Mouse (Mus musculus): Measurements from ENCODE around the gene Vax1.
A peak's percentile ranks its signal among the peaks of the same experiment; 100 is the strongest.

The Vax1 gene

GRCm38 (mm10) chr19:59169143-59169935 lies 517 bp downstream of the Vax1 start:
- DNase-seq (ENCODE audit: low read depth): no peak

GRCm38 (mm10) chr19:59168386-59168905 lies 1.4 kb downstream of the Vax1 start:
- no peak for DNase-seq (ENCODE audit: low read depth)

GRCm38 (mm10) chr19:59167871-59168270 lies 2.0 kb downstream of the Vax1 start:
- DNase-seq (ENCODE audit: low read depth): no peak

GRCm38 (mm10) chr19:59166879-59167278 lies 3.0 kb downstream of the Vax1 start:
- no peak for DNase-seq (ENCODE audit: low read depth)

- DNase-seq (ENCODE audit: low read depth): no peak
Measured at GRCm38 (mm10) chr19:59166311-59166761, 3.5 kb downstream of the Vax1 start.

- no peak for DNase-seq (ENCODE audit: low read depth)
Measured at GRCm38 (mm10) chr19:59165577-59165976, 4.3 kb downstream of the Vax1 start.

- DNase-seq (ENCODE audit: low read depth): no peak
Measured at GRCm38 (mm10) chr19:59164896-59165560, 4.8 kb downstream of the Vax1 start.

- DNase-seq (ENCODE audit: low read depth): no peak
Measured at GRCm38 (mm10) chr19:59164111-59164510, 5.7 kb downstream of the Vax1 start.

- peak; percentile 56 for DNase-seq (ENCODE audit: low read depth)
Measured at GRCm38 (mm10) chr19:59156702-59157101, 13.2 kb downstream of the Vax1 start.

GRCm38 (mm10) chr19:59154171-59154570 lies 15.7 kb downstream of the Vax1 start:
- DNase-seq (ENCODE audit: low read depth): no peak

GRCm38 (mm10) chr19:59145492-59146140 lies 24.2 kb downstream of the Vax1 start:
- DNase-seq (ENCODE audit: low read depth): no peak

- DNase-seq (ENCODE audit: low read depth): no peak
Measured at GRCm38 (mm10) chr19:59145064-59145463, 24.8 kb downstream of the Vax1 start.

- DNase-seq (ENCODE audit: low read depth): no peak
Measured at GRCm38 (mm10) chr19:59142206-59142605, 27.6 kb downstream of the Vax1 start.

GRCm38 (mm10) chr19:59135387-59135786 lies 34.5 kb downstream of the Vax1 start:
- DNase-seq (ENCODE audit: low read depth): no peak

- DNase-seq (ENCODE audit: low read depth): no peak
Measured at GRCm38 (mm10) chr19:59134916-59135315, 34.9 kb downstream of the Vax1 start.

GRCm38 (mm10) chr19:59133202-59133601 lies 36.7 kb downstream of the Vax1 start:
- no peak for DNase-seq (ENCODE audit: low read depth)

- DNase-seq (ENCODE audit: low read depth): no peak
Measured at GRCm38 (mm10) chr19:59129671-59130070, 40.2 kb downstream of the Vax1 start.

- DNase-seq (ENCODE audit: low read depth): no peak
Measured at GRCm38 (mm10) chr19:59128531-59129204, 41.2 kb downstream of the Vax1 start.

- DNase-seq (ENCODE audit: low read depth): no peak
Measured at GRCm38 (mm10) chr19:59127424-59127823, 42.4 kb downstream of the Vax1 start.
